ENCODE assay signal across 9 mouse cellular contexts in the genomic region with DNA sequence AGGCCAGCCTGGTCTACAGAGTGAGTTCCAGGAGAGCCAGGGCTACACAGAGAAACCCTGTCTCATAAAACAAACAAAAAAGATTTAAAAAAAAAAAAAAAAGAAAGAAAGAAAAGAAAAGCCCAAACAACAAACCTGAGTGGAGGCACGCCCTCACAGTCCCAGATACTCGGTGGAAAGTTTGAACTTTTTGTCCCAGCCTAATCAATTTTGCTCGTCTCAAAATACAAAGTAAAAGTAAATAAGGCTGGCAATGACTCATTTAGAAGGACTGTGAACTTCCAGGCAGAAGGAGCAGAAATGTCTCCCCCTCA. TPM values are rescaled to one million over a fixed set of nuclear protein-coding genes. Genes with fewer than 3 reads are reported as not detected.
DNase-seq lines count a peak whose midpoint lies in the region; ATAC-seq and TF ChIP-seq lines count a peak whose summit lies in the region.
"Had no signal": no experiment of that assay in that cellular context is flagged by ENCODE, and none has a peak within 500 bp of the region (broad histone marks: within the 10 kb centered on the region; RNA-seq: fewer than 3 reads in every experiment).

No protein-coding gene starts in this region.

- H3K4me2 ChIP-seq in embryonic facial prominence, embryonic 12.5 days (replicated peaks), result peak overlapping the region; percentile 97
- peak overlapping the region; percentile 96 for H3K4me2 ChIP-seq in intestine, embryonic 14.5 days (ENCODE audit: low read length)
- peak overlapping the region; percentile 75 for H3K4me2 ChIP-seq in myocyte (ENCODE audit: low read depth)

- peak overlapping the region; percentile 68; the same call in 1 of the 2 replicates for H3K9ac ChIP-seq in embryonic facial prominence, embryonic 12.5 days
- no peak overlapping the region; the same call in 1 of the 2 replicates for H3K9ac ChIP-seq in intestine, embryonic 14.5 days (ENCODE audit: low read length)

- H3K4me3 ChIP-seq in layer of hippocampus, adult 2 months, result peak overlapping the region; percentile 87
- H3K4me3 ChIP-seq in embryonic facial prominence, embryonic 12.5 days, result peak overlapping the region; percentile 60
- peak overlapping the region; percentile 57 for H3K4me3 ChIP-seq in intestine, embryonic 14.5 days (ENCODE audit: low read depth, low read length)
- H3K4me3 ChIP-seq in myocyte, result peak overlapping the region; percentile 45
- H3K4me3 ChIP-seq in thymus, adult 2 months (ENCODE audit: control insufficient read depth, insufficient read depth, low read length), result no peak overlapping the region

- no peaks in the 10 kb centered on the region for H3K9me3 ChIP-seq in embryonic facial prominence, embryonic 12.5 days
- H3K9me3 ChIP-seq in intestine, embryonic 14.5 days (ENCODE audit: control insufficient read depth, low read length), result no peaks in the 10 kb centered on the region

- ATAC-seq in embryonic facial prominence, embryonic 12.5 days (ENCODE audit: insufficient number of reproducible peaks, insufficient read depth, low FRiP score, low TSS enrichment), result no peak
- no peak; the same call in 1 of the 2 replicates for ATAC-seq in intestine, embryonic 14.5 days (replicated peaks; ENCODE audit: low FRiP score, low TSS enrichment, low read depth)

- WGBS in embryonic facial prominence, embryonic 12.5 days, result 53% methylated on average over 3 of the region's 3 CpGs
- WGBS in intestine, embryonic 14.5 days, result 23% methylated on average over 3 of the region's 3 CpGs
- 32% methylated on average over 3 of the region's 3 CpGs for WGBS in thymus, adult 2 months

- no peak for TF ChIP-seq CTCF in layer of hippocampus, adult 2 months (conservative IDR thresholded peaks at IDR 0.05)
- no peak for TF ChIP-seq CTCF in thymus, adult 2 months (IDR thresholded peaks at IDR 0.05; ENCODE audit: borderline replicate concordance, control insufficient read depth, extremely low read depth, insufficient read depth, low read length, poor library complexity)

- H3ac ChIP-seq in myocyte (ENCODE audit: control insufficient read depth, insufficient read length), result peak overlapping the region; percentile 10

- no peak for TF ChIP-seq POLR2A in myocyte (IDR thresholded peaks at IDR 0.05; ENCODE audit: insufficient read length, low read depth)
- no peak for TF ChIP-seq POLR2A in thymus, adult 2 months (IDR thresholded peaks at IDR 0.05; ENCODE audit: control insufficient read depth, extremely low read depth, insufficient read depth, low read length, poor library complexity)

- H3K36me3 ChIP-seq in embryonic facial prominence, embryonic 12.5 days, result peaks cover 19% of the 10 kb centered on the region
- H3K36me3 ChIP-seq in intestine, embryonic 14.5 days (ENCODE audit: control insufficient read depth, insufficient read depth, low read length), result no peaks in the 10 kb centered on the region; the same call in 1 of the 2 replicates
- no peaks in the 10 kb centered on the region for H3K36me3 ChIP-seq in myocyte (ENCODE audit: control insufficient read depth, insufficient read depth)
- no peaks in the 10 kb centered on the region; the same call in none of the 2 replicates for H3K36me3 ChIP-seq in thymus, adult 2 months (ENCODE audit: control insufficient read depth, insufficient read depth, low read length)

- no peaks in the 10 kb centered on the region for H3K27me3 ChIP-seq in embryonic facial prominence, embryonic 12.5 days
- no peaks in the 10 kb centered on the region for H3K27me3 ChIP-seq in intestine, embryonic 14.5 days (replicated peaks; ENCODE audit: control insufficient read depth, insufficient read depth, low read length)
- H3K27me3 ChIP-seq in myocyte (ENCODE audit: control insufficient read depth, insufficient read depth, insufficient read length), result no peaks in the 10 kb centered on the region
- H3K27me3 ChIP-seq in thymus, adult 2 months (ENCODE audit: control insufficient read depth, insufficient read depth, low read length), result no peaks in the 10 kb centered on the region

- H3K4me1 ChIP-seq in embryonic facial prominence, embryonic 12.5 days, result peaks cover 11% of the 10 kb centered on the region; the same call in 1 of the 2 replicates
- H3K4me1 ChIP-seq in intestine, embryonic 14.5 days (replicated peaks; ENCODE audit: control insufficient read depth, insufficient read depth, low read length), result no peaks in the 10 kb centered on the region; the same call in 1 of the 2 replicates
- H3K4me1 ChIP-seq in thymus, adult 2 months (replicated peaks; ENCODE audit: control insufficient read depth, insufficient read depth, low read length), result peaks cover 8% of the 10 kb centered on the region

- no peaks in the 10 kb centered on the region for H3K79me2 ChIP-seq in myocyte (ENCODE audit: control insufficient read depth, insufficient read depth)

- DNase-seq in layer of hippocampus, adult 2 months (ENCODE audit: low spot score in 2 of 2), result no peak
- DNase-seq in layer of hippocampus, adult 8-10 months (ENCODE audit: low spot score in 2 of 2), result no peak
- no peak for DNase-seq in intestine, embryonic 14.5 days (ENCODE audit: low spot score)
- no peak for DNase-seq in spleen, postnatal 10 days (ENCODE audit: low spot score in 2 of 2)
- DNase-seq in cerebellum, adult 18-20 months, result no peak
- DNase-seq in thymus, adult 2 months, result no peak

- peak overlapping the region; percentile 99 for H3K27ac ChIP-seq in layer of hippocampus, adult 2 months
- no peak overlapping the region for H3K27ac ChIP-seq in embryonic facial prominence, embryonic 12.5 days
- H3K27ac ChIP-seq in intestine, embryonic 14.5 days (ENCODE audit: low read depth), result 0 out of 2 replicates have a peak overlapping the region, but pooled peaks have one; percentile 73
- no peak overlapping the region for H3K27ac ChIP-seq in thymus, adult 2 months (ENCODE audit: control insufficient read depth, insufficient read depth, low read length)

TF ChIP-seq in myocyte, 11 proteins besides CTCF, POLR2A, EP300 and RAD21:
- no peak for TF ChIP-seq TCF12 (IDR thresholded peaks at IDR 0.05; ENCODE audit: insufficient read depth, poor library complexity, severe bottlenecking)
TF ChIP-seq in myocyte: peak in this region for 0.

RNA-seq across cellular contexts. Expression of gene Fbxo6, which starts 1.0 kb away (rescaled TPM):
- 10 to 100 TPM; 25.4 to 29.8 TPM for total RNA-seq in layer of hippocampus, adult 2 months (2021)
- total RNA-seq in layer of hippocampus, adult 8-10 months (2022), result 10 to 100 TPM; 29.4 to 34.0 (median 31.1) TPM
- 10.6 and 10.8 TPM in 2 replicates for polyA plus RNA-seq in embryonic facial prominence, embryonic 12.5 days (2016; fragmentation: Nextera tagmentation; extraction: Ambion mirVana)
- 12.6 and 13.2 TPM in 2 replicates for polyA plus RNA-seq in intestine, embryonic 14.5 days (2014; fragmentation: Nextera tagmentation; extraction: Ambion mirVana)
- polyA plus RNA-seq in myocyte (2012; fragmentation: generic; extraction: Trizol), result 89.7 TPM
- 41.8 and 50.9 TPM in 2 replicates for polyA plus RNA-seq in thymus, adult 2 months (2012; rRNA removed)

RNA-seq across cellular contexts. Expression of gene Fbxo44, which starts 9.4 kb away (rescaled TPM):
- 100 to 1,000 TPM; 136 to 141 TPM for total RNA-seq in layer of hippocampus, adult 2 months (2021)
- 100 to 1,000 TPM; 136 to 157 (median 147) TPM for total RNA-seq in layer of hippocampus, adult 8-10 months (2022)
- polyA plus RNA-seq in embryonic facial prominence, embryonic 12.5 days (2016; fragmentation: Nextera tagmentation; extraction: Ambion mirVana), result 19.7 and 23.6 TPM in 2 replicates
- 13.3 and 14.2 TPM in 2 replicates for polyA plus RNA-seq in intestine, embryonic 14.5 days (2014; fragmentation: Nextera tagmentation; extraction: Ambion mirVana)
- 3.1 TPM for polyA plus RNA-seq in myocyte (2012; fragmentation: generic; extraction: Trizol)
- polyA plus RNA-seq in thymus, adult 2 months (2012; rRNA removed), result 31.2 and 34.5 TPM in 2 replicates

RNA-seq across cellular contexts. Expression of gene Fbxo2, which starts 9.5 kb away (rescaled TPM):
- total RNA-seq in layer of hippocampus, adult 2 months (2021), result 100 to 1,000 TPM in 1 of 2 experiments, 10 to 100 TPM in 1; 99.8 to 106 TPM
- total RNA-seq in layer of hippocampus, adult 8-10 months (2022), result 100 to 1,000 TPM; 112 to 133 (median 119) TPM
- 4.1 and 4.7 TPM in 2 replicates for polyA plus RNA-seq in embryonic facial prominence, embryonic 12.5 days (2016; fragmentation: Nextera tagmentation; extraction: Ambion mirVana)
- polyA plus RNA-seq in intestine, embryonic 14.5 days (2014; fragmentation: Nextera tagmentation; extraction: Ambion mirVana), result 0.50 and 0.65 TPM in 2 replicates
- polyA plus RNA-seq in myocyte (2012; fragmentation: generic; extraction: Trizol), result 0.85 TPM
- polyA plus RNA-seq in thymus, adult 2 months (2012; rRNA removed), result 0.66 and 1.5 TPM in 2 replicates
- total RNA-seq: gastrocnemius, postnatal 36 days had no signal

RNA-seq across cellular contexts. Expression of gene Draxin, which starts 20.4 kb away (rescaled TPM):
- total RNA-seq in layer of hippocampus, adult 2 months (2021), result 1 to 10 TPM in 1 of 2 experiments, under 1 TPM in 1; 0.83 to 1.0 TPM
- under 1 TPM; 0.23 to 0.37 (median 0.26) TPM for total RNA-seq in layer of hippocampus, adult 8-10 months (2022)
- 1.7 and 1.8 TPM in 2 replicates for polyA plus RNA-seq in embryonic facial prominence, embryonic 12.5 days (2016; fragmentation: Nextera tagmentation; extraction: Ambion mirVana)
- 0.19 and 0.34 TPM in 2 replicates for polyA plus RNA-seq in intestine, embryonic 14.5 days (2014; fragmentation: Nextera tagmentation; extraction: Ambion mirVana)
- polyA plus RNA-seq in myocyte (2012; fragmentation: generic; extraction: Trizol), result 0.04 TPM
- 0.26 and 0.34 TPM in 2 replicates for polyA plus RNA-seq in thymus, adult 2 months (2012; rRNA removed)

RNA-seq across cellular contexts. Expression of gene Mad2l2, which starts 20.7 kb away (rescaled TPM):
- 10 to 100 TPM; 13.8 to 14.5 TPM for total RNA-seq in layer of hippocampus, adult 2 months (2021)
- 10 to 100 TPM; 12.5 to 17.7 (median 15.6) TPM for total RNA-seq in layer of hippocampus, adult 8-10 months (2022)
- polyA plus RNA-seq in embryonic facial prominence, embryonic 12.5 days (2016; fragmentation: Nextera tagmentation; extraction: Ambion mirVana), result 80.2 and 87.3 TPM in 2 replicates
- 47.5 and 48.1 TPM in 2 replicates for polyA plus RNA-seq in intestine, embryonic 14.5 days (2014; fragmentation: Nextera tagmentation; extraction: Ambion mirVana)
- polyA plus RNA-seq in myocyte (2012; fragmentation: generic; extraction: Trizol), result 31.0 TPM
- 32.9 and 37.7 TPM in 2 replicates for polyA plus RNA-seq in thymus, adult 2 months (2012; rRNA removed)

Comparison
In these comparisons a context has a peak if more than half of its experiments do, and no peak if none do; other contexts are left out.
1. H3K27ac ChIP-seq: peak in layer of hippocampus, adult 2 months (single experiment) and intestine, embryonic 14.5 days (single experiment); none in embryonic facial prominence, embryonic 12.5 days (single experiment) and thymus, adult 2 months (single experiment).
2. Peak in every context shown above with its lines, with median percentiles within 50 percentile points of each other: H3K4me2 ChIP-seq.